Mouse (Mus musculus): ENCODE results near the gene Itgb2. TPM values are rescaled to one million over a fixed set of nuclear protein-coding genes. Genes with fewer than 3 reads are reported as not detected.

Gene Itgb2
- total RNA-seq, 2 experiments from 2014 or later = 2.1 to 4.5 TPM

GRCm38 (mm10) chr10:77550874-77551273 is 20.8 kb downstream of the Itgb2 start:
- no peak for DNase-seq

GRCm38 (mm10) chr10:77552162-77552561 is 22.1 kb downstream of the Itgb2 start:
- DNase-seq = no peak

- DNase-seq = no peak
These were observed 23.2 kb downstream of the Itgb2 start for GRCm38 (mm10) chr10:77553285-77553684.

- no peak for DNase-seq
These were observed 24.9 kb downstream of the Itgb2 start for GRCm38 (mm10) chr10:77554918-77555317.

- no peak for DNase-seq
These were observed 26.6 kb downstream of the Itgb2 start for GRCm38 (mm10) chr10:77556631-77557030.

GRCm38 (mm10) chr10:77557641-77558040 is 27.6 kb downstream of the Itgb2 start:
- DNase-seq = no peak

GRCm38 (mm10) chr10:77560090-77560489 is 30.0 kb downstream of the Itgb2 start:
- DNase-seq = no peak

GRCm38 (mm10) chr10:77560830-77561229 is 30.8 kb downstream of the Itgb2 start:
- no peak for DNase-seq

GRCm38 (mm10) chr10:77561508-77561907 is 31.5 kb downstream of the Itgb2 start:
- DNase-seq = no peak

GRCm38 (mm10) chr10:77565005-77565404 is 35.0 kb downstream of the Itgb2 start:
- DNase-seq = no peak

GRCm38 (mm10) chr10:77566651-77567050 is 36.6 kb downstream of the Itgb2 start:
- peak; percentile 98 for DNase-seq

- no peak for DNase-seq
These were observed 39.4 kb downstream of the Itgb2 start for GRCm38 (mm10) chr10:77569481-77569880.

- DNase-seq = no peak
These were observed 40.1 kb downstream of the Itgb2 start for GRCm38 (mm10) chr10:77569973-77570658.

- no peak for DNase-seq
These were observed 42.2 kb downstream of the Itgb2 start for GRCm38 (mm10) chr10:77572225-77572624.

GRCm38 (mm10) chr10:77573162-77573561 is 43.1 kb downstream of the Itgb2 start:
- DNase-seq = no peak

GRCm38 (mm10) chr10:77580027-77580920 is 50.2 kb downstream of the Itgb2 start:
- no peak for DNase-seq

- no peak for DNase-seq
These were observed 51.0 kb downstream of the Itgb2 start for GRCm38 (mm10) chr10:77581023-77581407.

- peak; percentile 96 for DNase-seq
These were observed 51.6 kb downstream of the Itgb2 start, which contains the start of gene Pttg1ip for GRCm38 (mm10) chr10:77581408-77582284. Gene Pttg1ip, plus strand, starts transcription at chr10:77581720.

GRCm38 (mm10) chr10:77582285-77582618 is 52.2 kb downstream of the Itgb2 start:
- DNase-seq = no peak

- no peak for DNase-seq
These were observed 53.9 kb downstream of the Itgb2 start for GRCm38 (mm10) chr10:77583795-77584422.

GRCm38 (mm10) chr10:77586637-77587036 is 56.6 kb downstream of the Itgb2 start:
- no peak for DNase-seq

Measured in gastrocnemius, postnatal 10 days (tissue).